Mouse (Mus musculus) forebrain, postnatal 0 days (tissue): ENCODE data around the gene Pip4k2c. TPM values are rescaled to one million over a fixed set of nuclear protein-coding genes. Genes with fewer than 3 reads are reported as not detected.

ENCODE experiments used
- ATAC-seq: fragments of 200-750 bp; cut with Nextera tagmentation; 2 replicates; pipeline ENCODE4 v1.8.0; 2017; ENCODE audit warnings: mild to moderate bottlenecking, moderate library complexity
- DNase-seq: peaks from one replicate; pipeline ENCODE4 v3.0.0-alpha.2; 2015
- H3K27ac ChIP-seq: fragments of 300-500 bp; sonication (generic); 2 replicates; pipeline ENCODE4 v1.5.1; 2014; ENCODE audit warnings: low read depth, mild to moderate bottlenecking, antibody characterized with exemption, low read length, moderate library complexity, mixed read lengths
- H3K27me3 ChIP-seq: fragments of 300-500 bp; sonication (generic); 2 replicates; pipeline ENCODE4 v1.6.1; 2014; ENCODE audit warnings: mild to moderate bottlenecking, low read length, mixed read lengths; ENCODE audit not compliant: insufficient read depth
- H3K36me3 ChIP-seq: fragments of 300-500 bp; sonication (generic); 2 replicates; pipeline ENCODE4 v1.6.1; 2014; ENCODE audit warnings: mild to moderate bottlenecking, moderate library complexity; ENCODE audit not compliant: insufficient read depth
- H3K4me1 ChIP-seq: fragments of 300-500 bp; sonication (generic); 2 replicates; pipeline ENCODE4 v1.6.1; 2014; ENCODE audit warnings: antibody characterized with exemption; ENCODE audit not compliant: insufficient read depth
- H3K4me2 ChIP-seq: fragments of 300-500 bp; sonication (generic); 2 replicates; pipeline ENCODE4 v1.6.1; 2014; ENCODE audit warnings: low read depth, mild to moderate bottlenecking, moderate library complexity
- H3K4me3 ChIP-seq: fragments of 300-500 bp; sonication (generic); 2 replicates; pipeline ENCODE4 v1.5.1; 2014; ENCODE audit warnings: low read depth, low read length, mixed read lengths
- H3K9ac ChIP-seq: fragments of 300-500 bp; sonication (generic); 2 replicates; pipeline ENCODE4 v1.6.1; 2014; ENCODE audit warnings: mild to moderate bottlenecking
- H3K9me3 ChIP-seq: fragments of 300-500 bp; sonication (generic); 2 replicates; pipeline ENCODE4 v1.6.1; 2016; ENCODE audit warnings: low read length
- CTCF ChIP-seq: sonication (generic); IDR thresholded peaks from 2 replicates; pipeline ENCODE4 v1.5.1; 2016; ENCODE audit warnings: antibody characterized with exemption, control low read depth, low read depth
- WGBS: fragments of 180-500 bp; shearing (Covaris S2); extraction: QIAGEN DNeasy Blood & Tissue Kit; methylation state at CpG from one replicate; pipeline ENCODE4 v1.1.7; 2014; 5-methylcytosine and 5-hydroxymethylcytosine counted together
- polyA plus RNA-seq: library from polyadenylated mRNA; unstranded; fragments of >200 nt; fragmentation: Nextera tagmentation; extraction: Ambion mirVana; gene quantifications from 2 replicates; pipeline ENCODE4 v1.2.1, GENCODE M21; 2015
- total RNA-seq: library from RNA; depleted of rRNA; stranded (reverse); fragments of >200 nt; gene quantifications from 2 replicates; pipeline ENCODE4 v1.2.3, GENCODE M21; 2014

Pip4k2c gene
- total and polyA plus RNA-seq, 2 experiments from 2014 or later, result 20.1 to 23.3 TPM

- Histone ChIP-seq H3K4me2 (peak overlapping the region; percentile 23), H3K4me1 (peaks cover 7% of the 10 kb centered on the region; the same call in 1 of the 2 replicates), H3K4me3 (no peak overlapping the region), H3K36me3 (no peaks in the 10 kb centered on the region), H3K9ac (0 out of 2 replicates have a peak overlapping the region, but pooled peaks have one; percentile 18), H3K27me3 (peaks cover 14% of the 10 kb centered on the region), H3K27ac (no peak overlapping the region), H3K9me3 (no peaks in the 10 kb centered on the region)
- WGBS, result 17% methylated on average over 20 of the region's 20 CpGs
- DNase-seq (no peak), ATAC-seq (no peak)
- TF ChIP-seq CTCF, result no peak
Measured at GRCm38 (mm10) chr10:127183759-127184158, 27.6 kb downstream of the Pip4k2c start.

- Histone ChIP-seq H3K4me1 (peaks cover 7% of the 10 kb centered on the region), H3K4me3 (no peak overlapping the region), H3K36me3 (no peaks in the 10 kb centered on the region), H3K9me3 (no peaks in the 10 kb centered on the region), H3K27me3 (peaks cover 25% of the 10 kb centered on the region), H3K4me2 (no peak overlapping the region), H3K9ac (no peak overlapping the region), H3K27ac (no peak overlapping the region)
- TF ChIP-seq CTCF, result no peak
- no peak for ATAC-seq
- 86% methylated on average over 4 of the region's 4 CpGs for WGBS
- DNase-seq, result no peak
Measured at GRCm38 (mm10) chr10:127182624-127183023, 28.8 kb downstream of the Pip4k2c start.

GRCm38 (mm10) chr10:127181566-127181965 lies 29.8 kb downstream of the Pip4k2c start:
- H3K4me1 ChIP-seq, result peaks cover 7% of the 10 kb centered on the region
- no peak overlapping the region for H3K9ac ChIP-seq
- peaks cover 33% of the 10 kb centered on the region for H3K27me3 ChIP-seq
- H3K36me3 ChIP-seq, result no peaks in the 10 kb centered on the region
- no peak overlapping the region for H3K4me2 ChIP-seq
- H3K4me3 ChIP-seq, result no peak overlapping the region
- ATAC-seq (no peak), DNase-seq (no peak)
- no peak for TF ChIP-seq CTCF
- H3K9me3 ChIP-seq, result no peaks in the 10 kb centered on the region
- 64% methylated on average over 6 of the region's 6 CpGs for WGBS
- H3K27ac ChIP-seq, result no peak overlapping the region

DNA sequence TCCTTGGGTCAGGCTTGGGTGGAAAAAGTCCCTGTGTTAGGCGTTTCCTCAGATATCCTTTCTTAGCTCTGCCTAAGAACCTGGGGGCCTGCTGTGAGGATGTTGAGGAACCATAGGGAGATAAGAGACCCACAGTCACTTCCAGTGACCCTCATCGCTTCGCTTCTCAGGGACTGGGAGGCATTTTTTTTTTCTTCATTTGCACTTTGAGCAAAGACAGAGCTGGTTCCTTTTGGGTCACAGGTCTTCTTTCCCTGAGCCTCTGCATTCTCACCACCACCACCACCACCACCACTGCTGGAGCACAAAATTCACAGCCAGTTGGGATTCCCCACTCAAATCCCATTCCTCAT lies 30.7 kb downstream of the Pip4k2c start:
- Histone ChIP-seq H3K27ac (no peak overlapping the region), H3K9ac (no peak overlapping the region), H3K9me3 (no peaks in the 10 kb centered on the region), H3K4me3 (no peak overlapping the region), H3K4me1 (peaks cover 7% of the 10 kb centered on the region), H3K4me2 (peak overlapping the region; percentile 41; the same call in 1 of the 2 replicates), H3K27me3 (peaks cover 40% of the 10 kb centered on the region), H3K36me3 (no peaks in the 10 kb centered on the region)
- ATAC-seq, result no peak
- DNase-seq, result no peak
- TF ChIP-seq CTCF, result no peak
- WGBS, result 30% methylated on average over 3 of the region's 3 CpGs

GRCm38 (mm10) chr10:127179871-127180694 lies 31.3 kb downstream of the Pip4k2c start, which contains the start of gene Slc26a10:
TSS of gene Slc26a10 (minus strand) at chr10:127180645.
- Histone ChIP-seq H3K4me2 (peak within 1 kb of the TSS; percentile 41), H3K36me3 (no peaks in the 10 kb centered on the region), H3K4me3 (0 out of 2 replicates have a peak within 1 kb of the TSS, but pooled peaks have one; percentile 3), H3K4me1 (peaks cover 7% of the 10 kb centered on the region), H3K9me3 (no peaks in the 10 kb centered on the region), H3K9ac (no peak within 1 kb of the TSS), H3K27ac (no peak within 1 kb of the TSS), H3K27me3 (peaks cover 40% of the 10 kb centered on the region)
- 5% methylated on average over 34 of the region's 34 CpGs for WGBS
- no peak for TF ChIP-seq CTCF
- ATAC-seq (peak; percentile 36; the same call in 1 of the 2 replicates), DNase-seq (peak; percentile 40)

- peaks cover 40% of the 10 kb centered on the region for H3K27me3 ChIP-seq
- no peak for ATAC-seq
- no peaks in the 10 kb centered on the region for H3K9me3 ChIP-seq
- no peak for TF ChIP-seq CTCF
- H3K9ac ChIP-seq, result 0 out of 2 replicates have a peak overlapping the region, but pooled peaks have one; percentile 14
- peak overlapping the region; percentile 52 for H3K4me2 ChIP-seq
- WGBS, result 4% methylated on average over 41 of the region's 41 CpGs
- no peak for DNase-seq
- H3K4me1 ChIP-seq, result peaks cover 7% of the 10 kb centered on the region
- peak overlapping the region; percentile 25; the same call in 1 of the 2 replicates for H3K4me3 ChIP-seq
- no peak overlapping the region for H3K27ac ChIP-seq
- no peaks in the 10 kb centered on the region for H3K36me3 ChIP-seq
Measured at GRCm38 (mm10) chr10:127178286-127179027, 32.9 kb downstream of the Pip4k2c start.
